Mouse (Mus musculus) G1E (cell line): ENCODE measurements around the gene Nptxr.

Experiments used
- CTCF ChIP-seq: IDR thresholded peaks from 2 replicates; pipeline ENCODE4 v1.5.1; 2012; ENCODE audit warnings: low read depth, low read length, inconsistent platforms, mixed read lengths
- GATA1 ChIP-seq: IDR thresholded peaks from 2 replicates; pipeline ENCODE4 v1.6.1; 2012; ENCODE audit warnings: borderline replicate concordance, low read length, inconsistent platforms, mixed read lengths
- POLR2AphosphoS5 ChIP-seq: IDR thresholded peaks from 2 replicates; pipeline ENCODE4 v1.6.1; 2012; ENCODE audit warnings: low read depth, low read length, inconsistent platforms; ENCODE audit not compliant: insufficient replicate concordance
- TAL1 ChIP-seq: conservative IDR thresholded peaks from 2 replicates; pipeline ENCODE4 v1.6.1; 2012; ENCODE audit warnings: low read depth, low read length, inconsistent platforms, mixed read lengths

- TF ChIP-seq CTCF (no peak), GATA1 (no peak), TAL1 (no peak), POLR2AphosphoS5 (no peak)
These were observed 13.7 kb downstream of the Nptxr start for GRCm38 (mm10) chr15:79790905-79791304.
